Mouse (Mus musculus) hindbrain, embryonic 11.5 days (tissue): ENCODE data around the gene Ap1g2. TPM values are rescaled to one million over a fixed set of nuclear protein-coding genes. Genes with fewer than 3 reads are reported as not detected.

Source experiments
- ATAC-seq: fragments of 200-750 bp; cut with Nextera tagmentation; 2 replicates; pipeline ENCODE4 v1.8.0; 2017; ENCODE audit warnings: mild to moderate bottlenecking, moderate TSS enrichment, moderate library complexity; ENCODE audit not compliant: low FRiP score
- DNase-seq: peaks from one replicate; pipeline ENCODE4 v3.0.0-alpha.2; 2015; ENCODE audit warnings: low spot score
- H3K27ac ChIP-seq: fragments of 300-500 bp; sonication (generic); 2 replicates; pipeline ENCODE4 v1.5.1; 2014; ENCODE audit warnings: mild to moderate bottlenecking, low read depth, low read length
- H3K27me3 ChIP-seq: fragments of 300-500 bp; sonication (generic); 2 replicates; pipeline ENCODE4 v1.6.1; 2014; ENCODE audit warnings: mild to moderate bottlenecking, low read length, moderate library complexity, mixed read lengths; ENCODE audit not compliant: control insufficient read depth, insufficient read depth
- H3K36me3 ChIP-seq: fragments of 300-500 bp; sonication (generic); 2 replicates; pipeline ENCODE4 v1.6.1; 2014; ENCODE audit warnings: mild to moderate bottlenecking, low read length, moderate library complexity, mixed read lengths; ENCODE audit not compliant: control insufficient read depth, insufficient read depth
- H3K4me1 ChIP-seq: fragments of 300-500 bp; sonication (generic); replicated peaks from 2 replicates; pipeline ENCODE4 v1.6.1; 2014; ENCODE audit warnings: low read length, mixed read lengths; ENCODE audit not compliant: control insufficient read depth, insufficient read depth
- H3K4me2 ChIP-seq: fragments of 300-500 bp; sonication (generic); replicated peaks from 2 replicates; pipeline ENCODE4 v1.6.1; 2014; ENCODE audit warnings: mild to moderate bottlenecking, low read depth, low read length
- H3K4me3 ChIP-seq: fragments of 300-500 bp; sonication (generic); 2 replicates; pipeline ENCODE4 v1.5.1; 2014; ENCODE audit warnings: low read depth, low read length
- H3K9ac ChIP-seq: fragments of 300-500 bp; sonication (generic); 2 replicates; pipeline ENCODE4 v1.6.1; 2014; ENCODE audit warnings: low read depth, low read length
- H3K9me3 ChIP-seq: fragments of 300-500 bp; sonication (generic); 2 replicates; pipeline ENCODE4 v1.6.1; 2016; ENCODE audit warnings: low read length; ENCODE audit not compliant: control insufficient read depth
- WGBS: fragments of 180-500 bp; shearing (Covaris S2); extraction: QIAGEN DNeasy Blood & Tissue Kit; methylation state at CpG from one replicate; pipeline ENCODE4 v1.1.7; 2014; 5-methylcytosine and 5-hydroxymethylcytosine counted together
- polyA plus RNA-seq: library from polyadenylated mRNA; unstranded; fragments of >200 nt; fragmentation: Nextera tagmentation; extraction: Ambion mirVana; gene quantifications from 2 replicates; pipeline ENCODE4 v1.2.1, GENCODE M21; 2014

Ap1g2 gene
- polyA plus RNA-seq, 1 experiment from 2014 or later, result 9.4 TPM

DNA sequence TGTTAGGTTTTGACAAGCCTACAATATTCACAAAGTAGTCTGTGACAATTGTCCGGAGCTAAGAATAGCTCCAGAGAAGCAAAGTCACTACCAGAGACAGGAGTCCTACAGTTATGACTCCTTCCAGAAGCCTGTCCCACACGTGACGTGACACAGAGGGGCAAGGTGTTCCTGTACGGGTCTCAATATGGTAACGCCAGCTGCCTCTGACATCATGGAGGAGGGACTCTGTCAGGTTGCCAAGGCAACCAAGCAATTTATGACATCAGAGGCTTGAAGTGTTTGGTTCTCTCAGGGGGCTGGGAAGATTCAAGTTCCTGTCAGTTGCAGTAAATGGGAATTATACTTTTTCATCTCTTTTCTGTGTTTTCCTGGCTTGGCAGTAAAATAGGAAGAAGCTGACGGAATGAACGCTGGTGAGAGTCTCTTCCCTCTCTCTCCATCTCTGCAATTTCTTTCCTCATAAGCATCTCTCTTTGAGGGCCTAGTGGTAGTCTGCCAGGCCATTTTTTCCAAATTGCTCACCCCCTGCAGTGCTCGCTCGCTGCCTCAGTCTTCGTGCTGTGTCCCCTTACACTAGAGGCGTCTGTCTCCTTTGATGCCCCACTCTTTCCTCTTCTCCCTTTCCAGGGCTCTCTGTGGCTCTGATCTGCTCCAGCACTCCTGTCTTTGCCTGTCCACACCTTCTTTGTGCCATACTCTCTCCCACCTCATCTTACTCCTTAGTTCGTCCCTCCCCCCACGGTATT, 17.0 kb downstream of the Ap1g2 start:
- ATAC-seq, result no peak
- peak overlapping the region; percentile 53 for H3K4me2 ChIP-seq
- no peak overlapping the region for H3K4me3 ChIP-seq
- no peaks in the 10 kb centered on the region for H3K36me3 ChIP-seq
- no peaks in the 10 kb centered on the region for H3K27me3 ChIP-seq
- DNase-seq, result peak; percentile 41
- no peaks in the 10 kb centered on the region for H3K9me3 ChIP-seq
- H3K27ac ChIP-seq, result peak overlapping the region; percentile 9; the same call in 1 of the 2 replicates
- peaks cover 8% of the 10 kb centered on the region for H3K4me1 ChIP-seq
- WGBS, result 58% methylated on average over 13 of the region's 13 CpGs
- no peak overlapping the region for H3K9ac ChIP-seq

DNA sequence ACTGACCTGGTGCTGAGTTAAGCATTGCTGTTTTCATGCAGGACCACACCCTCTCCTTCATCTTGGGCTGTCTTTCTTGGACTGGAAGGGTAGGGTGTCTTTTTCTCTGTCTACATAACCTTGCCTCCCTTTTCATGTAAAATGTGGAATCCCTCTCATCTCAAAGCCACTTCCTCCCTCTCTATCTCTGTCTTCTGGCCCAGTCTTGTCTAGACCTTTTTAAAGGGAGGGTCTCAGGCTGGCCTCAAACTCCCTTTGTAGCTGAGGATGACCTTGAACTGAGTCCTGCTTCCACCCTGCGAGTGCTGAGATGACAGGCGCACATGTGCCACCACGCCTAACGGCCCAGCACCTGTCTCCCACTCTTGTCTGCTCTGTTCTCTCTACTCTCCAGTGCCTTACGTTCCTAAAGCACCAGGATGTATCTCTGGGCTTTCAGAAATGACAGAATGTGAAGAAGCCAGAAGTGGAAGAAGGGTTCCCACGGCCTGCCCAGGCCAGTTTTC, 20.3 kb downstream of the Ap1g2 start:
- no peak for ATAC-seq
- no peaks in the 10 kb centered on the region for H3K36me3 ChIP-seq
- no peaks in the 10 kb centered on the region for H3K9me3 ChIP-seq
- H3K4me3 ChIP-seq, result no peak overlapping the region
- H3K4me1 ChIP-seq, result peaks cover 11% of the 10 kb centered on the region
- DNase-seq, result no peak
- no peak overlapping the region for H3K9ac ChIP-seq
- peak overlapping the region; percentile 67; the same call in 1 of the 2 replicates for H3K27ac ChIP-seq
- no peaks in the 10 kb centered on the region for H3K27me3 ChIP-seq
- no peak overlapping the region for H3K4me2 ChIP-seq
- 79% methylated on average over 6 of the region's 6 CpGs for WGBS

DNA sequence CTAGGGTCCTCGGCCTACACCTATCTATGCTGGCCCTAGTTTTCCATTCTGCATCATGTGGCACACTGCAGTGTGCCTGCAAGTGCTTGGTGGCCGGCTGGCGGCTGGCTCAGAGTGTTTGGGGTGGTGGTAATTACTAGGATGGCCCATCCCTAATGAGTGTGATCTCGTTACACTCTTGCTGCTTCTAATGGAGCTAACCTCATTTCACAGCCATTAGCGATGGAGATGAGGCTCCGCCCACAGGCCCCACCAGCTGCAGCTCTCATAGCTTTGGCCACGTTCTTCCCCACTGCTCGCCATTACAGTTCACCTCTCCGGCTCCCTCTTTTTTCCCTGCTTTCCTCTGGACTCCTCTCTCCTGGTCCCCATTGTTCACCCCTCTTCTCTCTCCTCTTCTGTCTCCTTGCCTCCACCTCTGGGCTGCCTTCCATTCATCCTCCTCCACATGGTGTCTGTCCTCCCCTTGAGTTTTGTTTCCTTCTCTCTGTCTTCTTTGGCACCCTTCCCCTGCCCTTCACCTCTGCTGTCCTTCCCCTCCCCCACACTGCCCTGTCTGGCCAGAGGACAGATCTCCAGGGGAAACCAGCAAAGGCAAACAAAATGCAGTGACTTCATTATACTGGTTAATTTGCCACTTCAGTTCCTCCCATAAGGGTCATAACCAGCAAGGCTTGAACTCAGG, 20.9 kb downstream of the Ap1g2 start:
- Histone ChIP-seq H3K9ac (no peak overlapping the region), H3K27me3 (no peaks in the 10 kb centered on the region), H3K4me1 (peaks cover 11% of the 10 kb centered on the region), H3K36me3 (no peaks in the 10 kb centered on the region), H3K27ac (peak overlapping the region; percentile 67), H3K4me3 (no peak overlapping the region), H3K4me2 (no peak overlapping the region), H3K9me3 (no peaks in the 10 kb centered on the region)
- DNase-seq, result no peak
- 43% methylated on average over 9 of the region's 9 CpGs for WGBS
- ATAC-seq, result peak; percentile 59

DNA sequence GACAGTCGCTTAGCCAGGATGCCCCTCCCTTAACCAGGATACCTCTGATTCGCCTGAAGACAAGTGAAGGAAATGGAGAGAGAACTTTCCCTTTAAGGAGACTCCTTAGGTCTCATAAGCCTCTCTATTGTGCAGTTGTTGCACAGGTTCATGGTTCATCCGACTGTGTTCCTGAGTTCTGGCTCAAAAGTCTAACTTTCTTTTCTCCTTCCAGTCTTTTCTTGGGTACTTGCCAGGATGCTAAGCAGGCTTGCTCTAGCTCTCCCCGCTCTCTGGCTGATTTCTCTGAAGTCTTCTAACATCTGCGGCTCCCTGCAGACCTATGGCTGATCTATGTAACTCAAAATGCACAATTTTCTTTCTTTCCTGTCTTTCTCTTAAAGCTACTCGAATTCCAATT, 22.9 kb downstream of the Ap1g2 start:
- peaks cover 20% of the 10 kb centered on the region for H3K4me1 ChIP-seq
- 86% methylated on average over 6 of the region's 6 CpGs for WGBS
- no peaks in the 10 kb centered on the region for H3K36me3 ChIP-seq
- H3K27me3 ChIP-seq, result peaks cover 4% of the 10 kb centered on the region; the same call in 1 of the 2 replicates
- DNase-seq, result no peak
- H3K9me3 ChIP-seq, result no peaks in the 10 kb centered on the region
- H3K27ac ChIP-seq, result no peak overlapping the region
- H3K4me3 ChIP-seq, result no peak overlapping the region
- no peak overlapping the region for H3K9ac ChIP-seq
- no peak overlapping the region for H3K4me2 ChIP-seq
- ATAC-seq, result no peak

DNA sequence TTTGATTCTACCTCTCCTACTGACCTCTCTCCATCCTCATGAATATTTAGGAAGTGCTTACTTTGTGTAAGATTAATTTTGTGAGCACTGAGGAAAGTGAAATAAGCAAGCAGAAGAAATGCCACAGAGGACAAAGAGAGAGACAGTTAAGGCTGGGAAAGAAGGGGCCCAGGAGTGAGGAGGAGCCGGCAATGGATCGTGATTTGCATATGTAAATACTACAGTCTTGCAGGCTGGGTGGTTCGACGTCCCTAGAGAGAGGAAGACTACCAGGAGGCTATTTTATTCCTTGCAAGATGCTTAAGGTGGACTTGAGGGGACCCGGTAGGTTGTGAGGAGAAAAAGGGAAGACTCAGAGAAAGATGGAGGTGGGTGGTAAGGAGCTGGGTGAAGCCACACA, 25.3 kb downstream of the Ap1g2 start:
- WGBS, result 32% methylated on average over 5 of the region's 5 CpGs
- no peak overlapping the region for H3K4me3 ChIP-seq
- H3K27me3 ChIP-seq, result peaks cover 9% of the 10 kb centered on the region
- no peak overlapping the region for H3K9ac ChIP-seq
- no peaks in the 10 kb centered on the region for H3K36me3 ChIP-seq
- H3K4me1 ChIP-seq, result peaks cover 18% of the 10 kb centered on the region
- no peak overlapping the region for H3K27ac ChIP-seq
- ATAC-seq, result no peak
- H3K9me3 ChIP-seq, result no peaks in the 10 kb centered on the region
- no peak overlapping the region for H3K4me2 ChIP-seq
- no peak for DNase-seq

DNA sequence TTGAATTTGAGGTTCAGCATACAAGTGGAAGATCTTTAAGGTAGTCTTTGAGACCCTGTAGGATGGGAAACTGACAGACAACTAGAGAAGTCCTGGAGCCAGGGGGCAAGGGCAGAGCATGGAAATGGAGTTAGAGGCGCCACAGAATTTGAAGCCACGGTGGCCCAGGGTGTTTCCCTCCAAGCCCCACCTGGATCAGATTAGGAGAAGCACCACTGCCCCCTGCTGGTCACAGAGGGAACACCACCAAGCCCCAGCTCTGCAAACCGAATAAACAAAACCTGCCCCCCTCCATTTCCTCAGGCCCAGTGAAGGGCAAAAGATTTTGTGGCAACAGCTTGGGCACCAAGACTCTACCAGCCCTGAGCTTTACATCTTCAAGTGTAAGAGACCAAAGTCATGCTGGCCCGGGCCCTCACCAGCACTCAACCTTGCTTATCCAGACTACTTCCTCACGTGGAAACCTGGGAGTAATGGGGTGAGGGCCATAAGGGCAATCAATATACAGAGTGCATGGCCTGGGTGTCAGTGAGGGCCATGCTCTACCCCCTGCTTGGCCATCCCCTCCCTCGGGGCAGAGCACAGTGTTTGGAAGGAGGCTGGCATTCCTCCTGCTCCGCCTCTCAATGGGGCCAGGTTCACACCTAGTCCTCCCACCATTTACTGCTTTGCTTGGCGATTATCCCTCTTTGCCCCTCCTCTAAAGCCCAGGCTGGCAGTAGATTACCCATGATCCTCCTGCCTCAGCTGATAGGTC, 27.0 kb downstream of the Ap1g2 start:
- Histone ChIP-seq H3K9ac (no peak overlapping the region), H3K4me2 (peak overlapping the region; percentile 34; the same call in 1 of the 2 replicates), H3K27ac (peak overlapping the region; percentile 72), H3K36me3 (no peaks in the 10 kb centered on the region), H3K4me1 (peaks cover 12% of the 10 kb centered on the region), H3K27me3 (peaks cover 9% of the 10 kb centered on the region), H3K9me3 (no peaks in the 10 kb centered on the region), H3K4me3 (no peak overlapping the region)
- DNase-seq (peak; percentile 89), ATAC-seq (peak; percentile 52; the same call in 1 of the 2 replicates)
- 20% methylated on average over 8 of the region's 8 CpGs for WGBS

DNA sequence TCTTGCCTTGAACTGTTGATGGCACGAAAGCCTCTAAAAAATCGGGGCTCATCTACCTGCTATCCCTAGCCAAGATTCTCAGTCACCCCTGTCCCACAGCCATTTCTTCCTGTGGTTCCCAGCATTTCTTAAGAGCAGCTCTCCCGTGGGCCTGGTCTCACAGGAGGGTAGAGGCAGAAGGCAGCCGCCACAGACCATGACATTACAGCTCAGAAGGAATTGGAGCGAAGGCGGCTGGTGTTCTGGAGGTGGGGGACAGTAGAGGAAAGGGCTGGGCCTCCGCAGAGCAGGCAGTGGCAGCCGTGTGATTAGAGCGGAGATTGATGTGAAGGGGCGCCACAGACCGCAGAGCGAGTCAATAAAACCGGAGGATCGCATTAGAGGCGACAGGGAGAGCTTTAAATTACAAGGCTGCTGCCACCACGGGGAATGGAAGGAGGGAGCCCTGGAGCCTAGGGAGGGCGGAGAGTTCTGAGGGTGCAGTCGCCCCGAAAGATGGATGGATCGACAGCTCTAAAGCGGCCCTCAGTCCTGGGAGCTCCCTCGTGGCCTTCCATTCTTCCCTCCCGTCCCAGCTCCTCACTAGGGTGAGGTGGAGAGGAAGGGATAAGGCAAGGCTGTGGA, 27.9 kb downstream of the Ap1g2 start:
- Histone ChIP-seq H3K4me1 (peaks cover 12% of the 10 kb centered on the region), H3K36me3 (no peaks in the 10 kb centered on the region), H3K4me3 (0 out of 2 replicates have a peak overlapping the region, but pooled peaks have one; percentile 1), H3K27ac (peak overlapping the region; percentile 72), H3K9me3 (no peaks in the 10 kb centered on the region), H3K27me3 (peaks cover 9% of the 10 kb centered on the region), H3K4me2 (peak overlapping the region; percentile 34), H3K9ac (peak overlapping the region; percentile 37; the same call in 1 of the 2 replicates)
- WGBS, result 3% methylated on average over 23 of the region's 23 CpGs
- DNase-seq (peak; percentile 53), ATAC-seq (peak; percentile 63)
